Mouse (Mus musculus): ENCODE results near the gene Olfr715b.
"Not testable (repeated sequence)": the region's sequence is repeated elsewhere in the genome, so short reads cannot be mapped to it uniquely, and the experiment has no call there.

The Olfr715b gene

GRCm38 (mm10) chr7:107110269-107110668 lies at the start of gene Olfr715b:
Gene Olfr715b, minus strand, starts transcription at chr7:107110369.
- DNase-seq: not testable (repeated sequence)

DNA sequence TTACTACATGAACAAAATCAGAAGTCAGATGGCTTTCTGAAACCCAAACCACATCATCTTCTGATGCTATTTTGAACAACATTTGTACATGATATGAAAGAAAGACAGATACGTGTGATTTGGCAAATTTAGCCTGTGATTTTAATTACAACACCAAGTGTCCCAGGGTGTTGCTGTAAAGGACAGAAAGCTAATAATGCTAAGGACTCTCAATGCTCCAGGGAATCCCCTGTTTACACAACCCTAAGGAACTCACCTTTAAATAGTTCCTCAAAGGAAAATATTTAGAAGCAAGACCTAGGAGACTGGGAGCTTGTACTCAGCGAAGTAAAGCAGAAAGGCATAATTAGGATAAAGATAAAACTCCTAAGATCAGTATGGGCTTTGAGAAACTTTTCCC lies 27.9 kb upstream of the Olfr715b start, which contains the start of gene Olfr716:
TSS of gene Olfr716 (plus strand) at position 301 of the 400 bp plus-strand sequence.
- DNase-seq: not testable (repeated sequence)

DNA sequence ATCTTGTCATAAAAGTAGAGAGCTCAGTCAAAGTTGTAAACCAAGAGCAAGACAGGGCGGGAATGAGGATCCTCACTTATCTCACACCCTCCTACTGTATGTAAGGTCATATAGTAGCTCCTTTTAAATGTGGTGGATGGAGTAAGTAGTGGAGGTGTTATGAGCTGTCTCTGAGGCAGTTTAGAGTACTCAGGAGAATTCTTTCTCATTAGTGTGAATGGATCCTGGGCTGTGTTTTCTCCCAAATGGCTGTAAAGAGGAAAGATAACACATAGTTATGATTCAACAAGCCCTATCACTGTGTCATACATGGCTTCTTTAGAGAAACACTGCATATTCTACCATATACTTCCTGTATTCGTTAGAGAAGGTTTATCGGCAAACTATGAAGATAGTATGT lies 20.8 kb upstream of the Olfr715b start, which contains the start of gene Olfr715:
TSS of gene Olfr715 (minus strand) at position 101 of the 400 bp plus-strand sequence.
- DNase-seq: not testable (repeated sequence)

DNA sequence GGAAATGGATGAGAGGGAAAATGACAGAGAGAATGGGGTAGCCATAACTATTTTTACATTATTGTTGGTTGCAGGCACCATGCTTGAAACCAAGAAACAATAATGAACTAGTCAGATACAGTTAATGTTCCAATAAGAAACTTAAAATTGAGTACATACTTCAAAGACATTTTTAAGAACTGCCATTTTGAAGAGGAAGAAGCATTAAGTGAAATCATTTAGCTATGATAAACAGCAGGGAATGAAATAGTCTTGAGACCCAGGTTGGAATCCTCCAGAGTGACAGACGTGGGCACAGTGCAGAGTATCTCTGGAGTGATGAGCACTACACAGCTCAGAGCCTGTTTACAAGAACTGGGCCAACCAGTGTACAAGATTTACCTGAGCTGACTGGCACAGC lies 17.2 kb downstream of the Olfr715b start, which contains the start of gene Olfr17:
TSS of gene Olfr17 (plus strand) at position 301 of the 400 bp plus-strand sequence.
- no peak for DNase-seq

GRCm38 (mm10) chr7:107070681-107071080 lies 39.5 kb downstream of the Olfr715b start, which contains the start of gene Olfr714:
Gene Olfr714, plus strand, starts transcription at chr7:107070981.
- DNase-seq: no peak

All from cerebellum, adult 11-12 months (tissue).